Mouse (Mus musculus): ENCODE measurements around the gene Cblb. TPM values are rescaled to one million over a fixed set of nuclear protein-coding genes. Genes with fewer than 3 reads are reported as not detected.

Gene Cblb
- polyA plus RNA-seq (2015; fragmentation: Nextera tagmentation; extraction: Ambion mirVana), result 1.2 and 2.1 TPM in 2 replicates

DNA sequence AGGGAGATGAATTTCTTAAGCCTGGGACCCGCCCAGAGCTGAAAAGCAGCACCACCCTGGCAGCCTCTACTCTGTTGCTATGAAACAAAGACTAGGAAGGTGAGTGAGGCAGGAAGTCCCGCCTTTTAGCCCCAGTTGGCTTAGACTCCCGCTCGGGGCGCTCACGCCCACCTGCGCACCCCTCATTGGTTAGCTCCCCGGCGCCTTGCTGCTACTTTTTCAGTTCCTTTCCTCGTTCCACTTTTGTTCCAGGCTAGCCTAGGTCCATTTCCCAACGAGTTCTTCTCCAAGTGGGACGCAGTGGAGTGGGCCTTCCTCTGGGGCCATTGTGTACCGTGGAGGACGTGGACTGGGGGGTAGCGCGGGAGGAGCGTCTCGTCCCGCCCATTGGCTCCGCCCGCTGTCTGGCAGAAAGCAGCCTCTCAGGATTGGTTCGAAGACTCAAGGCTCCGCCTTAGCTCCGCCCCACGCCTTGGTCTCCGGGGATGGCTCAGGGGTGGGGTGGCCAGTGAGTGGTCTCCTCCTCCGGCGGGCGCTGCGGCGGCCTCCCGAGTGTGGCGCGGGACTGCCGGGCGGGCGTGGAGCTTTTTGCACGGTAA lies at the start of gene Cblb:
TSS of gene Cblb (plus strand) at position 135 of the 599 bp plus-strand sequence.
- peaks cover 16% of the 10 kb centered on the region for H3K4me1 ChIP-seq (replicated peaks)
- peak within 1 kb of the TSS; percentile 90 for H3K4me3 ChIP-seq (replicated peaks)
- H3K9me3 ChIP-seq (replicated peaks), result no peaks in the 10 kb centered on the region
- ATAC-seq (ENCODE audit: low read depth) (peak; percentile 98), DNase-seq (peak; percentile 95)
- no peaks in the 10 kb centered on the region for H3K27me3 ChIP-seq
- H3K9ac ChIP-seq, result peak within 1 kb of the TSS; percentile 89
- peak within 1 kb of the TSS; percentile 97 for H3K4me2 ChIP-seq
- H3K27ac ChIP-seq, result peak within 1 kb of the TSS; percentile 75
- H3K36me3 ChIP-seq, result peaks cover 9% of the 10 kb centered on the region; the same call in 1 of the 2 replicates
- under 1% methylated on average over 38 of the region's 38 CpGs for WGBS (ENCODE audit: insufficient replicate concordance)

DNA sequence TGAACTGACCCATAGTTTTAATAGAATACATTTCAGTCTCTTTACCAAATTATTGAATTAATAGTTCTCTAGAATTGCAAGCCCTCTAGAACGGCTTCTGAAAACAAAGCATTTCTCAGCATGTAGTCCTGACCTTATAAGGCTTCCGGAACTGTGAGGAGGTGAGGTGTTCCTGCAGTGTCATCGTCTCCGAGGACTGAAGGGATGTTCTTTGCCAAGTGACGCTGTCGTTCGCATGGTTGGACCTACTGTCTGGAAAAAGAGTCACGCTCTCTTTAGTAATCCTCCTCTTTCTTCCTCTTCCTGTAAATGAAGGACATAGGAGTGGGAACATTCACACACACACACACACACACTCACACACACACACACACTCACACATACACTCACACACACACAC lies 45.6 kb upstream of the Cblb start:
- no peak overlapping the region for H3K4me3 ChIP-seq (replicated peaks)
- ATAC-seq (ENCODE audit: low read depth) (no peak), DNase-seq (no peak)
- no peaks in the 10 kb centered on the region for H3K36me3 ChIP-seq
- H3K4me2 ChIP-seq, result no peak overlapping the region
- H3K9ac ChIP-seq, result no peak overlapping the region
- WGBS (ENCODE audit: insufficient replicate concordance), result 67% methylated on average over 8 of the region's 8 CpGs
- H3K9me3 ChIP-seq (replicated peaks), result no peaks in the 10 kb centered on the region
- no peak overlapping the region for H3K27ac ChIP-seq
- H3K27me3 ChIP-seq, result no peaks in the 10 kb centered on the region
- H3K4me1 ChIP-seq (replicated peaks), result no peaks in the 10 kb centered on the region

DNA sequence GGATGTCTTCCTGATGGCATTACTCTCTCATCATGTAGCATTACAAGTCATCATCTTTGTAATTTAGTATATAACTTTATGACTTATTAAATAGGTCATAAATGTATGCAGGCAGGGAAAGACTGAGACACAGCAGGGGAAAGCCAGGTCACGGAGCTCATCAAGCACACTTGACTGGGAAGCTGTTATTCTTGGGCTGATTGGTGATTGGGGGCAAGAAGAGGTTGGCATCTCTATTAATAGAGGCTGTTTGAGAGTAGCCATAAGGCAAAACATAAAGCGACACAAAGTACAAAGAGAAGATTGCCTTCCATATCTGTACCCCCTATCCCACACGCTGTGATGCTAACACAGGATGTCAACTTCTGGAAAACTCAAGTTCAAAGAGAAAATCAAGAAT lies 44.8 kb upstream of the Cblb start:
- WGBS (ENCODE audit: insufficient replicate concordance), result 66% methylated on average over 3 of the region's 3 CpGs
- H3K36me3 ChIP-seq, result no peaks in the 10 kb centered on the region

DNA sequence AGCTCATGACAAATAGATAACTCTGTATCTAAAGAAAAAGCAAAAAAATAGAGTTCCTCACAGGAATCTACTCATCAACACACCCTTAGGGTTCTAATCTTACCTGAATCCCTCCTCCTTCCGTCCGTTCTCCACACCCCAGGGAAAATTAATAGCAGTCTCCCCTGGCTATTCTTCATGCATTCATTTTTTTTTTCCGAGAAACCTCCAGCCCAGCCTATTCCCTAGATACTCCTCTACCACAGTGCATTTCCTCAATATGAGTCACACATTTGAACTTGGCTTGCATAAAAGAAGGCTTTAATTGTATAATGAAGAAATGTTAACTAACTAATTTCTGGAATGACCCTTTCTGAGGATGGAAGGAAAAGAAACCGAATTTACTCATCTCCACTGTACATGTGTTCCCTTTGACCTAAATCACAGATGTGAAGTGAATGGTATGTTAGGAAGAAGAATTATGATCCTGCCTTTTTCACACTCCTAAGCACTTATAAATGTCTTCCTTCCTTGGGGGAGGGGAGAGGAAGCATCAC lies 43.9 kb upstream of the Cblb start:
- no peak for ATAC-seq (ENCODE audit: low read depth)
- DNase-seq, result no peak
- H3K4me1 ChIP-seq (replicated peaks), result no peaks in the 10 kb centered on the region
- no peaks in the 10 kb centered on the region for H3K36me3 ChIP-seq
- no peak overlapping the region for H3K27ac ChIP-seq
- WGBS (ENCODE audit: insufficient replicate concordance), result 59% methylated on average over 4 of the region's 4 CpGs
- H3K4me3 ChIP-seq (replicated peaks), result no peak overlapping the region
- no peak overlapping the region for H3K9ac ChIP-seq
- H3K4me2 ChIP-seq, result no peak overlapping the region
- H3K27me3 ChIP-seq, result no peaks in the 10 kb centered on the region
- H3K9me3 ChIP-seq (replicated peaks), result no peaks in the 10 kb centered on the region

More for the DNA sequence above, 44.8 kb upstream of the Cblb start:
- Histone ChIP-seq H3K9ac (no peak overlapping the region), H3K4me3 (replicated peaks) (no peak overlapping the region), H3K4me1 (replicated peaks) (no peaks in the 10 kb centered on the region), H3K27me3 (no peaks in the 10 kb centered on the region), H3K9me3 (replicated peaks) (no peaks in the 10 kb centered on the region), H3K27ac (no peak overlapping the region), H3K4me2 (no peak overlapping the region)
- ATAC-seq (ENCODE audit: low read depth) (no peak), DNase-seq (no peak)

DNA sequence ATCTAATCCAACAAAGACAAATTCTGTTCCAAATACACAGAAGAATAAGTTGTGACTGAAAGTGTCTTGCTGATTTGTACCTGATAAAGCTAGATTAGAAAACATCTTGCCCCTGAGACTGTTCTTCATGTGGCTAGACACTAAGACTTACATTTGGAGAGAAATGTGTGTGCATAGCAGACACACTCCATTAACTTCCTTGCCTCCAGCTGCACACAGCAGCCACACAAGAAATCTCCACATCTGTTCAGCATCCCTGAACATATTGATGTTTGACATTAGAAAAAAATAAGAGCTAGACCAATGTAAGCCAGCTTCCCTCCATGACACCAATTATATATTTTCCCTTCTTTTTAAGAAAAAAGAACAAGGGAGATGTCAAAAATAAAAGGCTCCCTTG lies 43.0 kb upstream of the Cblb start:
- H3K9me3 ChIP-seq (replicated peaks), result no peaks in the 10 kb centered on the region
- DNase-seq, result no peak
- no peaks in the 10 kb centered on the region for H3K27me3 ChIP-seq
- H3K36me3 ChIP-seq, result no peaks in the 10 kb centered on the region
- H3K9ac ChIP-seq, result no peak overlapping the region
- no peak overlapping the region for H3K4me2 ChIP-seq
- H3K4me1 ChIP-seq (replicated peaks), result no peaks in the 10 kb centered on the region
- ATAC-seq (ENCODE audit: low read depth), result no peak
- H3K4me3 ChIP-seq (replicated peaks), result no peak overlapping the region
- no peak overlapping the region for H3K27ac ChIP-seq

DNA sequence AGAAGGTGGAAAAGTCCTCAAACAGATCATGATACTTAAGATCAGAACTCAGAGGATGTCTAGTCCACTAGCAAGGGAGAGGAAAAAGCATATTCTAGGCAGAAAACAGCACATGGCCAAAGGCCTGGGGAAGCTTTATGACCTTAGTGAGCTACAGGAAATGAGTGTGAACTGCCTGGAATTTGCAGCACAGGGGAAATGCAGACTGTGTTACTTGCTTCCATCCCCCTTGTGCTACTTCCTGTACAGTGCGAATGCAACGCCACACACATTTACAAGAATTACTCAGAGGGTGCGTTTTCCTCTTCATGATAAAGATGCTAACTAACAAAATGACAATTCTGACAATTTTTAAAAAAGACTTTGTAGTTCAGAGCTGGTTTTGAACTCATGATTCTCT lies 41.8 kb upstream of the Cblb start:
- H3K27ac ChIP-seq, result no peak overlapping the region
- no peaks in the 10 kb centered on the region for H3K27me3 ChIP-seq
- WGBS (ENCODE audit: insufficient replicate concordance), result 34% methylated on average over 3 of the region's 3 CpGs
- ATAC-seq (ENCODE audit: low read depth) (no peak), DNase-seq (no peak)
- H3K4me2 ChIP-seq, result no peak overlapping the region
- no peaks in the 10 kb centered on the region for H3K36me3 ChIP-seq
- H3K4me3 ChIP-seq (replicated peaks), result no peak overlapping the region
- no peak overlapping the region for H3K9ac ChIP-seq
- no peaks in the 10 kb centered on the region for H3K9me3 ChIP-seq (replicated peaks)
- no peaks in the 10 kb centered on the region for H3K4me1 ChIP-seq (replicated peaks)

DNA sequence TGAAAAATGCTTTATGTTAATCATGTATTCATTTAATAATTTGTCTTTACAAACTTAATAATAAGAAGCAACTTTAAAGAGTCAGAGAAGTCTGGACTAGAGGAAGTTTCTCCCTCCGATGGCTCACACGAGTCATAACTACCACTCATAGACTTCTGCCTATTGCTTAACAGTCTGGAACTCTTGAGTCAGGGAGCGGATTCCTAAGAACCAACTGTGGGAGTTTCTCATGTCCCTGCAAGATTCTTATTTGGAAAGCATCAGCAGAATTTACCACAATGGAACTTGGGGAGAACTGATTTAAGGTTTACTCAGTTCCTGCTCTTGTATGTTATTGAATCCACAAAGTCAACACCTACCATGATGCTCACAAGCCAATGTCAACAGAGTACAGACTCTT lies 31.0 kb upstream of the Cblb start:
- Histone ChIP-seq H3K9ac (no peak overlapping the region), H3K4me1 (replicated peaks) (no peaks in the 10 kb centered on the region), H3K36me3 (no peaks in the 10 kb centered on the region), H3K4me3 (replicated peaks) (no peak overlapping the region), H3K27me3 (no peaks in the 10 kb centered on the region), H3K27ac (no peak overlapping the region), H3K4me2 (no peak overlapping the region), H3K9me3 (replicated peaks) (no peaks in the 10 kb centered on the region)
- DNase-seq (no peak), ATAC-seq (ENCODE audit: low read depth) (no peak)
- WGBS (ENCODE audit: insufficient replicate concordance), result 68% methylated on average over 3 of the region's 3 CpGs

DNA sequence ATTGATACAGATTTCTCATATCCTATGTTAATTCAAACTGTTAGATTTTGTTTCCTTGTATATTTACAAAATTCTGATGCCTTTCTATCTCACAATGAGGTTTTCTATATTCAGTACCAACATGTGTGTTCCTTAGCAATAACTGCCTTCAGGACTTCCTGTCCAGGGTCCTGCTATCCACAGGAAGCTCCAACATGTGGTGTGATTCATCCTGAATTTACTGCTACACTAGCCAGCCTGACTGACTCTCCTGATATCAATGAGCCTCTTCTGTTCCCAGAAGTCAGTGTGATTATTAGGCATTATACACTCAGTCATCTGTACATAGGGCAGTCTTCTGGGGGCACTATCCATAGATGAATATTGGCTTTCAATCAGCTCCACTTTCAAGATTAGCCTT lies 30.2 kb upstream of the Cblb start:
- no peak for DNase-seq

DNA sequence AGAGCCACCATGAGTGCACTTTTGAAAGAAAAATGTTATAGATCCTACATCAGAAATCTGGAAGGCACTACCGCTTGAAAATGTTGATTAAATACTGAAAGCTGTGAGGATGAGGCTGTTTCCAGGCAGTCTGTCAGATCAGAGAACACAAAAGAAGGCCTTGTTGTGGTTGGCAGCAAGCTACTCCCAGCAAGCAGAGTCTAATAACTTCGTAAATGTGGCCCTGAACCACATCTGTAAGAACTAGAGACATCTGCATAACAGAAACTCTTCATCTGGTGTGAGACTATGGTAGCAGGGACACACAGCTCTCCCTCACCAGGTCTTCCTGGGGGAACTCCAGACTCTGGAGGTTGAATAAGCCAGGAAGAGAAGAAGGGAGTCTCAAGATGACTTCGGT lies 24.0 kb upstream of the Cblb start:
- H3K9me3 ChIP-seq (replicated peaks), result no peaks in the 10 kb centered on the region
- H3K9ac ChIP-seq, result no peak overlapping the region
- 68% methylated on average over 3 of the region's 3 CpGs for WGBS (ENCODE audit: insufficient replicate concordance)
- no peaks in the 10 kb centered on the region for H3K36me3 ChIP-seq
- ATAC-seq (ENCODE audit: low read depth) (no peak), DNase-seq (no peak)
- H3K27ac ChIP-seq, result no peak overlapping the region
- H3K4me2 ChIP-seq, result no peak overlapping the region
- H3K4me1 ChIP-seq (replicated peaks), result no peaks in the 10 kb centered on the region
- no peaks in the 10 kb centered on the region for H3K27me3 ChIP-seq
- H3K4me3 ChIP-seq (replicated peaks), result no peak overlapping the region

More for the DNA sequence above, 30.2 kb upstream of the Cblb start:
- H3K4me1 ChIP-seq (replicated peaks), result no peaks in the 10 kb centered on the region
- no peaks in the 10 kb centered on the region for H3K27me3 ChIP-seq
- no peak overlapping the region for H3K9ac ChIP-seq
- H3K27ac ChIP-seq, result no peak overlapping the region
- H3K4me2 ChIP-seq, result no peak overlapping the region
- H3K9me3 ChIP-seq (replicated peaks), result no peaks in the 10 kb centered on the region
- no peak for ATAC-seq (ENCODE audit: low read depth)
- no peak overlapping the region for H3K4me3 ChIP-seq (replicated peaks)
- no peaks in the 10 kb centered on the region for H3K36me3 ChIP-seq

DNA sequence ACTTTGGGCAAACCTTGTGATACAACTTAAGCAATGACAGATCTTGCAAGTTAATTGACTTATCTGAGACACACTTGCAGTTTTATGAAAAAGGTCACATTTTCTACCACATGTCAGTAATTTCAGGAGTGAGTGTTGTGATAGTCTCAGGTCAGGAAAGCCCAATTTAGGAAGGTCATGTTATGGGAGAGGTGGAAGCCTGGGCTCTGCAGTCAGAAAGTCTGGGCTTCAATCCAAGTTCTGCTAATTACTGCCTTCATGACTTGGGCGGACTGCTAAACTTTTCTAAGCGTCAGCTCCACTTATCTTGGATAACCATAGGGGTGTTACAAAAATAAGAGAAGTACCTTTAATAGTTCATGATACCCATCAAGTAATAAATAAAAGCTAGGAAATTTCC lies 22.6 kb upstream of the Cblb start:
- Histone ChIP-seq H3K27me3 (no peaks in the 10 kb centered on the region), H3K4me1 (replicated peaks) (no peaks in the 10 kb centered on the region), H3K4me2 (no peak overlapping the region), H3K4me3 (replicated peaks) (no peak overlapping the region), H3K27ac (no peak overlapping the region), H3K9me3 (replicated peaks) (no peaks in the 10 kb centered on the region), H3K9ac (no peak overlapping the region), H3K36me3 (no peaks in the 10 kb centered on the region)
- WGBS (ENCODE audit: insufficient replicate concordance), result 47% methylated on average over 2 of the region's 2 CpGs
- ATAC-seq (ENCODE audit: low read depth) (no peak), DNase-seq (no peak)

DNA sequence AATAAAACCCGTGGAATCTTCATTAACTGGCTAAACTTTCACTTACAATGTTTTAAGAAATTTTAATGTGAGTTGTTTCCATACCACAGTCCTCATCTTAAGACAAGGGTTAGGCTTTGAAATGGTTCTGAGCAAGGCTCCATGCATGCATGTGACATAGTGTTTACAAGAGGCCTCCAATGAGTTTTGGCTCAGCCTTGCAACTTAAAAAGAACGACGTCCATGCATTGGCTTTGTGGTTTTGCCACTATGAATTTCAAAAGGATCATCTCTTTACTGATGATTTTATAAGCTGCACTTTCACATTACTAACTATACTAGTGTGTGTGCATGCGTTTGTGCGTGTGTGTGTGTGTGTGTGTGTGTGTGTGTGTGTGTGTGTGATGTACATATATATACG lies 21.6 kb upstream of the Cblb start:
- no peak overlapping the region for H3K9ac ChIP-seq
- H3K27ac ChIP-seq, result no peak overlapping the region
- DNase-seq (no peak), ATAC-seq (ENCODE audit: low read depth) (no peak)
- H3K4me3 ChIP-seq (replicated peaks), result no peak overlapping the region
- H3K4me1 ChIP-seq (replicated peaks), result no peaks in the 10 kb centered on the region
- no peaks in the 10 kb centered on the region for H3K36me3 ChIP-seq
- no peaks in the 10 kb centered on the region for H3K9me3 ChIP-seq (replicated peaks)
- WGBS (ENCODE audit: insufficient replicate concordance), result 76% methylated on average over 6 of the region's 6 CpGs
- no peak overlapping the region for H3K4me2 ChIP-seq
- H3K27me3 ChIP-seq, result no peaks in the 10 kb centered on the region

DNA sequence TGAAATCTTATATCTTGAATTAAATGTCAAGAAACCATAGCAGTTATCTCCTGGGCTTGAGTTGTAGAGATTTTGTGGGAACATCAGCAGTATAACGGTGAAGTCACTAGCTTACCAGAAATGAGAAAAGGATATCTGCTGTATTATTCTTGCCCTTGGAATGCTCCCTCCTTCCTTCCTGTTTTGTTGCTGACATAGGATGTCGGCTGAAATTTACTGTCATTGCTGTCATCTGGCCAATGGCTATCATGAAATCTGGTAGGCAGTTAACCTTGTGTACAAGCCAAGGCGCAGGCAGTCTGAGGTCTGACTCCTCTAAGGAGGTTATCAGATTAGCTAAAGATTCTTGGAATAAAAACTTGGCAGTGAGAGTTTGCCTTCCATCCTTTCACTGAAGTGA lies 18.0 kb upstream of the Cblb start:
- 46% methylated on average over 3 of the region's 3 CpGs for WGBS (ENCODE audit: insufficient replicate concordance)

More for the DNA sequence above, 18.0 kb upstream of the Cblb start:
- Histone ChIP-seq H3K27ac (no peak overlapping the region), H3K4me3 (replicated peaks) (no peak overlapping the region), H3K9me3 (replicated peaks) (no peaks in the 10 kb centered on the region), H3K36me3 (no peaks in the 10 kb centered on the region), H3K4me2 (no peak overlapping the region), H3K4me1 (replicated peaks) (no peaks in the 10 kb centered on the region), H3K27me3 (no peaks in the 10 kb centered on the region), H3K9ac (no peak overlapping the region)
- ATAC-seq (ENCODE audit: low read depth) (no peak), DNase-seq (no peak)

Measured in liver, embryonic 13.5 days (tissue).